Mouse (Mus musculus) megakaryocyte, embryonic 14.5 days (primary cell): ENCODE measurements around the gene Ptprn.

Experiments used
- FLI1 ChIP-seq: IDR thresholded peaks from 2 replicates; pipeline ENCODE4 v1.6.1; 2012; ENCODE audit warnings: low read length, inconsistent platforms, mixed read lengths
- GATA1 ChIP-seq: IDR thresholded peaks from 3 replicates; pipeline ENCODE4 v1.6.1; 2012; ENCODE audit warnings: mixed read lengths, low read length, inconsistent platforms, borderline replicate concordance

DNA sequence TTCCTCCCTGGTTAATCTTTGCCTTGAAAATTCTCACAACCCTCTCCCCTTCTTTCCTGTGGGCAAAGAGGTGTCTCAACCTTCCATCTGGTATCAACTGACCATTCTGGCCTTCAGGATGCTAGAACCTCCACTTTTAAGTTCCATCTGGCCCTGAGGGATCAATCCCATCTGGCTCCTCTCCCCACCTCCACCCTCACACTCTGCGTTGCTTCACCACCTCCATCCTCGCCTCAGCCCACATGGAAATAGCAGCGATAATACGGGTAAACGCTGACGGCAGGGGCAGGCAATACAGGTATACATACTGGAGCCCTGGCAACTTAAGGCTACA is 46.4 kb downstream of the Ptprn start:
- TF ChIP-seq GATA1 (no peak), FLI1 (no peak)
